In the genomic region with DNA sequence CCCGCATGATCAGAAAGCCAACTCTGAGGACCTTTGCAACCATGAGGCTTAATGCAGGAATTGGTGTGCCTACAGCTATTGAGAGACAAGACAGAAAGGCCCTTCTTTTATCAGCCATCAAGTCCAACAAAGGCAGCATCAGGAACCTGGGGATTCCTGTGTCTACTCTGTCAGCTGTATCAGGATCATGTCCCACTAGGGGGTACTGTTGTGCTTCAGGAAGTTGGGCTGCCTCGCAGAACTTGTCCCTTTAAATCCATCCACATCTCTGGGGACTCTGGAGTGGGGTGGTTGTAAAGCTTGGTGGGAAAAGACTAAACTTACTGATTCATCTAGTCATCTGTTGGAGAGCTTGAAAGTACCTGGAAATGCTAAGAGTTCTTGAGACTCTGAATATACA, we compare ENCODE assay signal across 8 mouse cellular contexts.
DNase-seq lines count a peak whose midpoint lies in the region; ATAC-seq and TF ChIP-seq lines count a peak whose summit lies in the region.

No protein-coding gene starts in this region.

- 73% methylated on average over 2 of the region's 2 CpGs for WGBS in intestine, postnatal 0 days
- 84% methylated on average over 2 of the region's 2 CpGs for WGBS in intestine, embryonic 16.5 days

- no peak for ATAC-seq in intestine, postnatal 0 days
- no peak for ATAC-seq in intestine, embryonic 16.5 days
- ATAC-seq in monocyte, adult 5-6 weeks (replicated peaks; ENCODE audit: insufficient number of reproducible peaks, low FRiP score, low TSS enrichment, poor library complexity, severe bottlenecking) = no peak

- no peak overlapping the region for H3K9ac ChIP-seq in intestine, postnatal 0 days (ENCODE audit: low read depth, low read length)
- no peak overlapping the region for H3K9ac ChIP-seq in intestine, embryonic 16.5 days (ENCODE audit: low read depth, low read length)

- no peaks in the 10 kb centered on the region for H3K9me3 ChIP-seq in intestine, postnatal 0 days (ENCODE audit: control insufficient read depth)
- H3K9me3 ChIP-seq in intestine, embryonic 16.5 days (ENCODE audit: control insufficient read depth, low read length) = no peaks in the 10 kb centered on the region

- peak; percentile 53 for TF ChIP-seq CTCF in intestine, postnatal 0 days (IDR thresholded peaks at IDR 0.05; ENCODE audit: low read depth)
- TF ChIP-seq CTCF in left cerebral cortex, adult 2 months (IDR thresholded peaks at IDR 0.05) = peak; percentile 67

- DNase-seq in Muller cell, postnatal 12 days (ENCODE audit: inconsistent ontology term) = peak; percentile 2
- peak; percentile 10 for DNase-seq in embryo, embryonic 9.5 days (ENCODE audit: extremely low spot score)
- peak; percentile 48 to 49 for DNase-seq in left cerebral cortex, adult 2 months (ENCODE audit: extremely low spot score in 1 of 2, low spot score in 2 of 2)
- DNase-seq in neural tube, embryonic 10.5 days (ENCODE audit: extremely low spot score, low spot score) = no peak
- no peak for DNase-seq in gastrocnemius, postnatal 14 days

- no peaks in the 10 kb centered on the region for H3K27me3 ChIP-seq in intestine, postnatal 0 days (replicated peaks; ENCODE audit: control insufficient read depth, insufficient read depth, low read length)
- no peaks in the 10 kb centered on the region for H3K27me3 ChIP-seq in intestine, embryonic 16.5 days (replicated peaks; ENCODE audit: control insufficient read depth, insufficient read depth, low read length)

- intact Hi-C loops in left cerebral cortex, adult 2 months (cut with DNase I) = loop anchor here (1.0 to 5.0 kb wide), 4 partner anchors 54 to 477 kb away; no protein-coding TSS in a partner anchor
- intact Hi-C loops in gastrocnemius, postnatal 14 days (cut with DNase I; ENCODE audit: low total_unique reads) = no loop called here

- H3K36me3 ChIP-seq in intestine, postnatal 0 days (ENCODE audit: control insufficient read depth, insufficient read depth) = no peaks in the 10 kb centered on the region
- H3K36me3 ChIP-seq in intestine, embryonic 16.5 days (ENCODE audit: control insufficient read depth, insufficient read depth, low read length) = no peaks in the 10 kb centered on the region

- H3K4me1 ChIP-seq in intestine, postnatal 0 days (replicated peaks; ENCODE audit: control insufficient read depth, insufficient read depth, low read length) = no peaks in the 10 kb centered on the region
- no peaks in the 10 kb centered on the region for H3K4me1 ChIP-seq in intestine, embryonic 16.5 days (ENCODE audit: control insufficient read depth, insufficient read depth, low read length)

- H3K4me3 ChIP-seq in intestine, postnatal 0 days (ENCODE audit: low read depth, low read length) = no peak overlapping the region
- no peak overlapping the region for H3K4me3 ChIP-seq in intestine, embryonic 16.5 days (ENCODE audit: low read length)
- H3K4me3 ChIP-seq in left cerebral cortex, adult 2 months = no peak overlapping the region

- H3K27ac ChIP-seq in intestine, postnatal 0 days (ENCODE audit: low read depth, low read length) = no peak overlapping the region
- no peak overlapping the region for H3K27ac ChIP-seq in intestine, embryonic 16.5 days (ENCODE audit: low read length)
- no peak overlapping the region for H3K27ac ChIP-seq in left cerebral cortex, adult 2 months

- H3K4me2 ChIP-seq in intestine, postnatal 0 days (replicated peaks; ENCODE audit: low read depth) = no peak overlapping the region
- H3K4me2 ChIP-seq in intestine, embryonic 16.5 days (ENCODE audit: low read depth, low read length) = no peak overlapping the region

Comparison
In these comparisons a context has a peak if more than half of its experiments do, and no peak if none do; other contexts are left out.
1. DNase-seq: peak in Muller cell, postnatal 12 days (single experiment), embryo, embryonic 9.5 days (single experiment) and left cerebral cortex, adult 2 months (2 of 2); none in neural tube, embryonic 10.5 days (single experiment) and gastrocnemius, postnatal 14 days (single experiment).